Mouse (Mus musculus): ENCODE measurements around the gene Syne1.
"Not testable (repeated sequence)": the region's sequence is repeated elsewhere in the genome, so short reads cannot be mapped to it uniquely, and the experiment has no call there.

Syne1 gene

DNA sequence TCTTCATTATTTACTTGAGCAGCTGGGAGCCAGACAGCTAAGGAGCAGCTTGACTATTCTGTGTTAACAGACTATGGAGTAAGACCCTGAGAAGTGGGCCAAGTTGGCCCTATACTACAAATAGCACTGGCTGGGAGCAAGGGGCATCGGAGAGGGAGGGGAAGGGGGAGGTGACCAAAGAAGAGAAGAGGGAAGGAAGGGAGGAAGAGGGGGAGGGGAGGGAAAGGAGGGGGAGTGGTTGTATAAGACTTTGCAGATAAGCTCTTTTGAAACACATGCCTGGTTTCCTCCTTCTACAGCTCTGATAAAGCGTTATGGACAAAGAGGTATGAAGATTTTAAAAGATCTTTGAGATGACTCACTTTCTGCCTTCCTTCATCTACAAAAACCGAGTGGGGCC, 36.0 kb downstream of the Syne1 start:
- DNase-seq (ENCODE audit: low spot score): no peak

DNA sequence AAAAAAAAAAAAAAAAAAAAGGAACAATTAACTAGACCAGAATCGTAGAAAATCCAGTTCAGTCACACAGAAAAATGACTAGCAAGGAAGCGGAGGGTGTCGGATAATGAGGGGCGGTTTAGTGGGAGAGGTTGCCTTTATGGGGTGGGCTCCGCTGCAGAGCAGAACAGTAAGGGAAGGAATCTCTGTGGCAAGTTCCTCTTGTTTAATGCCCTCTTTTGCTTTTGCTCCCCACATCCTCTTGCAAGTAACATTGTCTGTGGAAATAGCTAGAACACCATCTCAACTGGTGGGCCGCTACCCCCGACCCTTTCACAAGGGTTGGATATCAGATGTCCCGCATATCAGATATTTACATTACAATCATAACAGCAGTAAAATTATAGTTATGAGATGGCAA, 37.1 kb downstream of the Syne1 start:
- no peak for DNase-seq (ENCODE audit: low spot score)

DNA sequence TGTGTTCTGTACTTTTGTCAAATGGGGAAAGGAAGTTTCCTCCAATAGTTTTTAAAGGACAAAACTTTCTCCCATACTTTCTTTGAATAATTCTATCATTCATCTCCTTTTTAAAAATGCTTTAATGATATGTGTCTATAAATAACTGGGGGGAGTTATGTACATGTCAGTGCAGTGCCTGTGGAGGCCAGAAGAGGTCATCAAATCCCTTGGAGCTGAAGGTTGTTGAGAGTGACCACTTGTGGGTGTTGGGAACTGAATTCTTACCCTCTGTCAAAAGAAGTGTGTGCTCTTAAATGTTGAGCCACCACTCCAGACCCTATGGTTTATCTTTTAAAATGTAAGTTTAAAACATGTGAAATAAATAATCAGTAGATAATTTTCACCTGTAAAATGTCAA, 39.0 kb downstream of the Syne1 start:
- DNase-seq (ENCODE audit: low spot score): peak; percentile 19

DNA sequence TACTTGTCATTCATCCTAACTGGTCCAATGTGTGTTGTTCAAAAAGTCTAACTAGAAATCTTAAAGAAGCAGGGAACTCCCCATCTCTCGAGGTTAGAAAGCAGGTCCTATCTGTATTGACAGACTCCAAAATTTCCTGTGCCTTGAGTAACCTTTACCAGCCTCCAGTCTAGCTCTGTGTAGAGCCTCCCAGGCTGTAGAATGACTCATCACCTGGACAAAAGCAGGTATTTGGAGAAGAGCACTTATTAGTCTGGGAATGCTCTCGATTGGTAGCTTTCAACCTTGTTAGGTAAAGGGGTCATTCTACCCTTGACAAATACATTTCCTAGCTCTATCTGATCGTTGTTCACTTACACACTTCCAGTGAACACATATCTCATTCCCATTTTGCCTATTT, 39.9 kb downstream of the Syne1 start:
- no peak for DNase-seq (ENCODE audit: low spot score)

DNA sequence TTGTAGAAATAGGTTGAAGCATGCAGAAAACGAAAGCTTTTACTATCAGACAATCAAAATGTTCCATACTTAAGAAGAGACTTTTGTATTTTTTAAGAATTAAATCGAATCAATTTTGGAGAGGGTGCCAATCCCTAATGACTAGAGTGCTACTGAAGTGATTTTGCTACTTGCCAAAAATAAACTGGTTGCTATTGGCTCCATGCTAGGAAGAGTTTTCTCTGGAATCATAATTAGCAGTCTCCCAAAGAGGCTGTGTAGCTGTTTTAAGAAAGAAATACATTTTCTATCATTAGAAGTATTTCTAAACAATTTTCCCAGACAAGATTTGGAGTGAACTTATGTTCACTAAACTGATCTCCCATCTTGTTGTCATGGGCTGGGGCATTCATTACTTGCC, 43.8 kb downstream of the Syne1 start:
- no peak for DNase-seq (ENCODE audit: low spot score)

DNA sequence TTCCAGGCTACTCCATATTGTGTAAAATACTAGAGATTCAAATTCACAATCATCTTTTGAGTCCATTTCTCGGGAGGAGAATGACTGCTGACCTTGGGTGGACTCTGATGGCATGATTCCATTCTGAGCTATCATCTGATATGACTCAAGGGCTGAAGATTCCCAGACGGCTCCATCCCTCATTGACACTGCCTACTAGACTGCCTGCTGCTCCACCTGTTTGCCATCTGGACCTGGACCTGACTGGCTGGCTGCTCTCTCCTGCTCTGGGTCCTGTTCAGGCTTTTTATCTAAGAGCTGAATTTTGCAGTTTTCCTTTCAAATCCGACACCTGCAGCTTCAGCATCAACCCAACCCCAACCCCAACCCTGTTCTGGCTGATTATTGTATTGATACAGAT, 46.5 kb downstream of the Syne1 start:
- no peak for DNase-seq (ENCODE audit: low spot score)

DNA sequence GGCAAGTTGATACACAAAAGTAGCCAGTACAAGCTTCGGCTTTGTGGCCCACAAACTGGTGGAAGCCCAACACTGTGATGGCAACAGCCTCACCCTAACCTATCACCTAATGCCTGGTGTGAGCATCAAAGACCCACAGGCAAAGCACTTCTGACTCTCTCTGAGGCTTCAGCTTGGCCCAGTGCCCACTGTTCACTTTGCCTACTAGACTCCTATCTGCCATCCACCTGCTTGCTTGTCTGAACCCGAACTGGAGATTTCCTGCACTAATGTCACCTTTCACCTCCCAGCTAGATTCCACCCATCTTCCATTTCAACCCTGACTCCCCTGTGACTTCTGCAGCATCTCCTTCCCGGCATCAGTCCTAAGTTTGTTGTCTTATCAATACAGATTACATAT, 47.4 kb downstream of the Syne1 start:
- no peak for DNase-seq (ENCODE audit: low spot score)

DNA sequence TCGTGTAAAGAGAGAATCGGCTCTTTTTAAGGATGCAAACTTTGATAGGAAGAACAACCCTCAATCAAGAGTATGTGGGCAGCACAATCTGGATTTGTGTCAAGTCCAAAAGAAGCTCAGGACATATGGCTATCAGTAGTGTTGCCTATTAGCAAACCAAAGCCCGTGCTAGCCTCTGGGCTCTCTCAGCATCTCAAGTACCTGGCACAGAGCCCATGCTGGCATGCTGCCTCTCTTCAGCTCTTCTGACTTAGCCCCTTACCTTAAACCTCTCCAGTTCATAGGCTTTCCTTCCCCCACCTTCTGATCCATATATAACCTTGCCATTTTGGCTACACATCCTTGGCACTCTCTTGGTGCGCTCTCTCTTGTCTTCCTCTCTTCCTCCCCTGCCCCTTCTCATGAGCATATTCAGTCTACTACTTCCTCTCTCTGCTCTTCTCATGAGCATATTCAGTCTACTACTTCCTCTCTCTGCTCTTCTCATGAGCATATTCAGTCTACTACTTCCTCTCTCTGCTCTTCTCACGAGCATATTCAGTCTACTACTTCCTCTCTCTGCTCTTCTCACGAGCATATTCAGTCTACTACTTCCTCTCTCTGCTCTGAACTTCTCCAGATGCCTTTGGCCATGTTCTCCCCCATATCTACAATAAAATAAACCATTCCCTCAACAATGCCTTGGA, 51.5 kb downstream of the Syne1 start:
- not testable (repeated sequence) for DNase-seq (ENCODE audit: low spot score)

DNA sequence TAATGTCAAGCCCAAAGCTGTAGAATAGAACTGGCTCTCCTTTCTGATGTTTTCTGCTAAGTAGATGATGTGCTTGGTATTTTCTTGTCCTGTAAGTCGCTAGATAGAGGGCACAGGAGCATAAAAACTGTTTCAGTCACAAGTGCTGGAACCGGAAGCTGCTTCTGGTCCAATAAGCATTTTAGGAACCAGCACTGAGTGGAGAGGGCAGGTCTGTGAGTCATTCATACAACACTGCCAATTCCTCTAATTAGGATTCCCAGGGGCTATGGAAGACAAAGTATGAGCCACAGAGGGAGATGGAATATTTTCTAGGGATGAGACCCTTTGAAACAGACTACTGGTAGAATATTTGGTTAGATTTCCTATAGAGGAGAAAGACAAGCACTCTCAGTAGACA, 53.4 kb downstream of the Syne1 start:
- DNase-seq (ENCODE audit: low spot score): no peak

DNA sequence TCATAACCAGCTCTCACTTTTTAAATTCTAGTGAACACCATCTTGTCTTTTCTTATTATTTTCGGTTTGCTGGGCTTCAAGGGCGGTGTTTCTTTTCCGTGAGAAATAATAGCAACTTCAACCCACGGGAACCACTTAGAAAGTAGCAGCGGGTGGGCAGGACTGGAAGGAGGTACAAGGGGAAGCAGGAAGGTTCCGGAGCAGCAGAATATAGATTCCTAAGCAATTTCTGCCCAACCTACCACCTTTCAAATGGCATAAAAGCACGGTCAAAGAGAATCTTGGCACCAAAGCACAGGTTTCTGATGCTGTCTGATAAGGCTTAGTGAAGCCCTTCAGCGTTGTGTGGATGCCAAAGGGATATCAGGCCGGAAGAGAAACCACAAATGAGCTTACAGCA, 60.2 kb downstream of the Syne1 start:
- no peak for DNase-seq (ENCODE audit: low spot score)

DNA sequence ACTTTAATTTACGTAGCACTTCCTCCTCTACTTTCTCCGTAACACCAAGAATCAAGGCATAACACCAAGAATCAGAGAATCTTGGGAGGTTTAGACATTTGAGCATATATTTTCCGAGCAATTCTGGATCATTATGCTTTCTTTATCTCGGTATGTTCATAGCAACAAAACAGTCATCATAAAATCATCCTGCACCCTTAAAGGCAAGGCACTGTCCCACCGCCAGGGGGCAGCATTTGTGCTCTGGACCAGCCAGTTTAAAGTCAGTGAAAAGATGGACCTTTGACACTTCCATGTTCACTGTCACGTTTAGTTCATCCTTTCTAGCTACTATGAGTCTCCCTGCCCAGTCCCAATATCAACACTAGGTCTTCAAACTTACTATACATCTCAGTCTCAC, 61.3 kb downstream of the Syne1 start:
- DNase-seq (ENCODE audit: low spot score): peak; percentile 62

DNA sequence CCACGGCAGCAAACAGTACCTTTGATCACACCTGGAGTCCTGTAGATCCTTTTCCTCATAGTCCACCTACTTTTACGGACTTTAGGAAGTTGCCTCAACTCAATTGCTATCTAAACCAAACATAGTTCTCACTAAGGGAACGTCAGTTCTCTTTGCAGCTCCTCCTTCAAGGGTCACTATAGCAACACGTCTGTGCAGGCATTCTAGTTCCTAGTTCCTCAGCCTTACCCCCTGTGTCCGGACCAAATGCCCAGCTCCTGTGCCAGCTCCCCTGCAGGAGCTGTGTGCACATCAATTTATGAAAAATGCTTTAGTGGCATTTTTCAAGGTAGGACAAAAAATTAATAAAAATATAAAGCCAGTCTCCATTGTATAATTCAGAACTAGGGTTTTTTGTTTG, 63.2 kb downstream of the Syne1 start:
- no peak for DNase-seq (ENCODE audit: low spot score)

DNA sequence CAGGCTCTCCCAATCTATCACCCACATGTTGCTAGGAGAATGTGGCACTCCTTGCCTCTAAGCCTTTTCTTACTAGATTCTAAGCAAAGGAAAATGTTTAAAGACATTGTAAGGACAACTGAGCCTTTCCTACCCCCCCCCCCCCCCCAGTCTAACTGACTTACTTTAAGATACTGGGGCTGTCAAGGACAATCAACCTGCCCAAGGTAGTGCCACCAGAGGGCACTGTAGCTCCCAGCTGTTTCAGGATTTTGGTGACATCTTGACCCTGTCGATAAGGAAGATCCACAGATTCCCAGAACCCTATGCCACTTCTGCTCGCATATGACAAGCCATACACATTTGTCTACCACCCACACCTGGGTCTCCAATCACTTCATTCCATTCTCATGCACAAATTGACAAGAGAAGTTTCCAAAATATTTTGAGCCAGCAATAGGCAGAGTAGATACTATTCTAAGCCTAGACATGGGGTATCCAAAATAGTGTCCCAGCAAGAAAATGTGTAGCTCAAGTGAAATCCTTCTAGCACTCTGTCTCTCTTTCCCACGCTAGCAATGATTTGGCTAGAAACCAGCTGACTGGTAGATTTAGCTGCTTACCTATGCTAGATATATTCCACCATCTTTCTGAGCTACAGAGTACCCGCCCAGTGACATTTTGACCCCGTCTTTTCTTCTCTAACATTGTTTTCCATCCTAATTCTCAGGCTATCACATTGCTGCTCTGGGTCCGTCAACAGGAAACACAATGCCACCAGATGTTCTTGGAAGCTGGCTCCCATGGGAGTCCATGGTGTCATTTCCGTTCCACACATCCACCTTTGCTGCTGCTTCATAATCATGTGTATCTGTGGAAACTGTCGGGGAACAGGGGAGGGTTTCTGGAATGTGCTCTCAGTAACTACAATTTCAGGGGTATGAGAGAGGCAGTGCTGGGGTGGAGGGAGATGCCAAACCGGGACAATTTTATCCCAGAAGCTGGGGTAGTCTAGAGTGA, 70.4 kb downstream of the Syne1 start:
- no peak for DNase-seq (ENCODE audit: low spot score)

DNA sequence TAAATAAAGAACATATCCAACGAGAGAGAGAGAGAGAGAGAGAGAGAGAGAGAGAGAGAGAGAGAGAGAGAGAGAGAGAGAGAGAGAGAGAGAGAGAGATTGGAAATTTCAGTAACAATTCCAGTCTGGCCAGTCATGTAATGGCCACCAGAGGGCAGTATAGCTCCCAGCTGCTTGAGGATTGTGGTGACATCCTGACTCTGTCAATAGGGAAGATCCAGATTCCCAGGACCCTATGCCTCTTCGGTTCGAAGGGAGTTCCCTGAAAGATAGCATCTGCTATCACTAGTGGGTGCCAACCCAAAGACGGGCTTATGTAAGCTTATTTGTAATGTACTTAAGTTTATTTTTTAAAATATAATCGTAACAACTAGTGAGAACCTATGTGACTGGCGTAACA, 71.2 kb downstream of the Syne1 start:
- peak; percentile 79 for DNase-seq (ENCODE audit: low spot score)

DNA sequence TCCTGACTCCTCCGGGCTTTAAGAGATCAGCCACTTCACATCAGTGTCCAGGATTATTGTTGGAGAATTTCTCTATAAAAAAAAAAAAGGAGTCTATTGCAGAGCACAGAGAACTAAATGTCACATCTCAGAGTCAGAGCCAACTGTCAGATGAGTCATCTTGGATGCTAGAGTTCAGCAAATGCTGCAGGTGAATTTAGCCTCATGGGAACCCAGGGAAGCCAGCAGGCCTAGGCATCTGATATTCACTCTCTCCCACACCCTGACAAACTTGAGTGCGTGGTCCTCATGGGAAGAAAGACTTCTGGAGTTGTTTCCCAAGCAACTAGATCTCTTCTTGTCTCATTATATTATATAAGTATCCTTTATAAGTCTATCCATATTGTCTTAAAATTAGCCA, 82.6 kb downstream of the Syne1 start:
- DNase-seq (ENCODE audit: low spot score): no peak

DNA sequence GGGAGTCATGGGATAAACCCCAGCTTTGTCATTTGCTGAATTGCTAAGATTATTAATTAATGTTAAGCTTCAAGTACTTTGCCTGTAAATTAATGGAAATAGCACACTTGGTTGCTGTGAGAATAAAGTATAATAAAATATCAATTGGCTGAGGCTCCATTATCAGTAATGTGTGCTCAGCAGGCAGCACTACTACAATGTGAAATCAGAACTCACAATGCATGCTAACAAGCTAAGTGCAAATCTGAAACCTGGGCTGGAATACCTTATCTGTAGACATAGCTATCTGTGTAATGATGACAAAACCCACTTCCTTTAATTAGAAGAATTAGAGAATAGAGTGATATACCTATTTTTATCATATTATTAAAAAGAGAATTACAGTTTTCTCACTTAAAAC, 97.5 kb downstream of the Syne1 start:
- no peak for DNase-seq (ENCODE audit: low spot score)

DNA sequence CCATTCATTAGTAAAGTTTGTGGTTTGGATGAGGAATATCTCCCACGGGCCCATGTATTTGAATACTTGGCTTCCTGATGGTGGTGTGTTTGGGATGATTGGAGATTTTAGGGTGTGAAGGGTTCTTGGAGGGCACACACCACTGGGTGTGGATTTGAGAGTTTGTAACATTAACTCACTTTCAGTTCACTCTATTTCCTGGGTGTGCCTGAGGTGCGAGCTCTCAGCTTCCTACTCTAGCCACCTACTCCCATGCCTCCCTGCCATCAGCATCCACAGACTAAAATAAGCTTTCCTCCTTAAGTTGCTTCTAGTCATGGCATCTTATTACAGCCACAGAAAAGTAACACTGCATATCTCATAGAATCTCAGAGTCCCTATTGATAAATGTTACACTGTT, 101.3 kb downstream of the Syne1 start:
- DNase-seq (ENCODE audit: low spot score): no peak

DNA sequence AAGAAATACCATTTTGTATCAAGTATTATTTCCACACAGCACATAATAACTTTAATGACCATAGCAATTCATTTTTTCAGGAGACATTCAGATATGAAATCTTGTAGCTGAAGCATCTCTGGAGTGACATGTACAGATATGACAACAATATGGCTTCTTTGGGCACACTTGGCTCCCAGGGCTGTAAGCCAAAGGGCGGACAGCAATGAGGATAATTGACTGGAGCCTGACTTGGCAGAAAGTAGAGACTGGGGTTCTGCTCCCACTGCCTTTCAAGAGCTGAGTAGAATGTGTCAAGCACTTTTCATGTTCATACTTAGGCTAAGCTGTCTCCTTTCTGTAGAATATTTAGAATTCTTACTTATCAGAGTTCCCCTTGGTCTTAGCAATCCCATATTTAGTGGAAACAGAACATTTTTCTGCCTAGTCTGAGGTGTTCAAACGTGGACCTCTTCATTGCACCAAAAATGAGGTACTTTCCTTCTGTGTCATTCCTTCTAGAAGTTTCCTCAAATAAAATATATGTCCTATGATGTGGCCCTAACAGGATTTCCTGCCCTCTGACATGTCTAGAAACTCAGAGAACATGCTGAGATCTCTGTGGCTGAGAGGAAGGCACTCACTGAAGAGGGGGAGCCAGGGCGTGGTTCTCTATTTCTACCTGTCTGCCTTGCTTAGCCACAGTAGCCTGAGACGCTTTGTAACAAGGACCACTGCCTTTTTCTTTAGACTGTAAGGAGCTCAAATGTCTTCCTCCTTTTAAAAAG, 103.1 kb downstream of the Syne1 start:
- no peak for DNase-seq (ENCODE audit: low spot score)

DNA sequence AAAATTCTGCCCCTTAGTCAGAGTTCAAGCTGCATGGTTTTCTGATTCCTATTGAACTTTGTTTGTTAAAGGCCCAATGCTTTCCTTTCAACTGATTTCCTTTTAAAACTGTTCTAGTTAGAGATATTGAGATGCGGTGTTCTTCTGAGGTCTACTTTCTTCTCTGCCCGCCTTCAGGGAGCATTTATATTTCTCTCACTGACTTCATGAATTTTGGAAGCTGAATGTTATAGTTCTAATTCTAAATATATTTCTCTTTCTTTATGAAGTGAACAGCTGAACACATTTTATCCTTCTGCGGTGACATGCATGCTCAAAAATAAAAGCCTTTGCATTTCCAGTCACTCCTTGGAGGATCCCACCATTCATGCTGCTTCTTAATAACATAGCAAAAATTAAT, 106.0 kb downstream of the Syne1 start:
- no peak for DNase-seq (ENCODE audit: low spot score)

DNA sequence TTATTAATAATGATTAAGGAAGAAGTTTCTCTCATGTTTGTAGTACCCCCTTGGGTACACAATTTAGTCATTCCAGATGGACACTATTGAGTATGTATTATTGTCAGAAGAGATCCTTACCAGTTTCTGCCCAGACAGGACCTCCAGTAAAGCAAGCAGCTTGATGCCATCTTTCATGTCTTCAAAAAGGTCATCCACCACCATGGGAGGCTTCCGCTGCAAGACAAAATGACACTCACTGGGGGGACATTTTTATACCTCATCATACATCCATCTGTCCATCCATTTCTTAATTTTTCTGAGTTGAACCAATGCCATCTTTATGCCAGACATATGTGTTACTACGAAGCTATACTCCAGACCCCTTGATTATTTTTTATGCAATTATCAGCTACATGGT, 108.3 kb downstream of the Syne1 start:
- no peak for DNase-seq (ENCODE audit: low spot score)

DNA sequence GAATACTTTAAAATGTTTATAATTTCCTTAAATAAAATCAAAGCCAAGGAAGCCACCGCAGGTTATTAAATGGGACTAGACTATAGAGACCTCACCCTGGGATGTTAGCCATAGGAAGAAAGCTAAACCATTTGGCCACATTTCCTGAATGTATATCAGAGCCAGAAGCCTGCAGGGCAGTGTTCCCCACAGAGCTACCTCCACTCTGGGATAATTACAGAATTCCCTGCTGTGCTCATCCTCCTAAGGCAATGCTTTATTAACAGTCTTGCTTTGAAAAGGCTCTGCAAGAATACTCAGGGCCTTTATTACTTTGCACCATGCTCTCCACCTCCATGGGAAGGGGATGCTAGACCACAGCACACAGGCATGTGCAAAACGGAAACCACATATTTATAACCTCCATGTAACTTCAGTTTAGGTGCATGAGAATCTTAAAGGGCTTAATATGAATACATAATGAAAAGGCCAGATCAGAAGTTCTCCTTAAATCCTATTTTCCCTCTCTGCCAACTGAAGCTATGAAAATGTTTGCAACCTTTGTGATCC, 111.4 kb downstream of the Syne1 start:
- peak; percentile 24 for DNase-seq (ENCODE audit: low spot score)

DNA sequence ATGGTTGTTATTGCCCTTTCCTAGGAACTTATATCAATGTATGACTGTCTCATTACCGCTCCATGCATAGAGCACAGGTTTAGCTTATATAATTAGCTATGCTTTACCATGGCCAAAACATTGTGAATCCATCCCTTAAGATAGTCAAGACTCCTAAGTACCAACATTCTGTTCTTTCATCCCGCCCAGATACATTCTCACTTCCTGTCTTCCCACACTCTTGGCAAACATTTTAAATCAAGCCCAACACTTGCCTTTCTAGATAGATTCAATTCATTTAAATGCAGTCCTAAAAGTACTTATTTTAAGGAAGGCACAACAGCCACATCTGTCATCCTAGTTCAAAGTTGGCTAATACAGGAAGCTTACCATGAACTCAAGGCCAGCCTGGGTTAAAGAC, 113.5 kb downstream of the Syne1 start:
- DNase-seq (ENCODE audit: low spot score): no peak
